Mouse (Mus musculus): Measurements from ENCODE around the gene Wwp2.
A peak's percentile ranks its signal among the peaks of the same experiment; 100 is the strongest.

The Wwp2 gene

DNA sequence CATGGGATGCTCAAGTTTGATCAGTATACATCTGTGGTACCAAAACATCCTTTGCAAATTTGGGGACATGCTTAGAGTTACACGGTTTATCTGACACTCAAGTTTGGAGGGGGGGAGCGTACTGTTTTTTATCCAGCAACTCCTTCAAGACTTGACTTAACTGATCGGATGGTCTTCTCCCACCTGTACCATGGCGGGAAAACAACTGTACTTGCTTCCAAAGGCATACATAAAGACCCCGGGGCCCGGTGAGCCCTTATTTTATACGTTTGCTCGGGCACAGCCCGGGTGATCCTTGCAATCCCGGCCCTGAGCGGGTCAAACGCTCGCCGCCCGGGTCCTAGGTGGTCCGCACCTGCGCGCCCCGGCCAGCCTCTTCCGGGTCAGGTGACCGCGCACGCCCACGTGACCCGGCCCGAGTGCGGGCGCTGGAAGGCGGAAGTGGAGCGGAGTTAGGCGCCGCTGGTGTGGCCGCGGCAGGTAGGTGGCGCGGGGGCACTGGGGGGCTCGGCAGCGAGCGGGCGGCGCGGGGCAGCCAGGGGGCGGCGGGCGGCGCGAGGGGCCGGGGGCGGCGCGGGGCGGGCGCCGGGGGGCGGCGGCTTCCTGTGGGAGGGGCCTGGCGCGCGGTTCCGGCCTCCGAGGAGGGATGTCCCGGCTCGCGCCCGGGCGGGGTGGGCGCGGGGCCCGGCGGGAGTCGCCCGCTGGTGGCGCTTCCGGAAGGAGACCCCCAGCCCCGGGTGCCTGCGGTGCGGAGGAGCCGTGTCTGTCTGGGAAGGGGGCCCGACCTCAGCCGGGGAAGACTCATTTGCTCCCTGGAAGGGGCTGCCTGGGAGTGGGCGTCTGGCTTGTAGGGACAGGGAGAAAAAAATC lies at the start of gene Wwp2:
Gene Wwp2 (plus strand): TSS at position 404 of the 870 bp plus-strand sequence.
- peak; percentile 80 for DNase-seq (ENCODE audit: low spot score)

DNA sequence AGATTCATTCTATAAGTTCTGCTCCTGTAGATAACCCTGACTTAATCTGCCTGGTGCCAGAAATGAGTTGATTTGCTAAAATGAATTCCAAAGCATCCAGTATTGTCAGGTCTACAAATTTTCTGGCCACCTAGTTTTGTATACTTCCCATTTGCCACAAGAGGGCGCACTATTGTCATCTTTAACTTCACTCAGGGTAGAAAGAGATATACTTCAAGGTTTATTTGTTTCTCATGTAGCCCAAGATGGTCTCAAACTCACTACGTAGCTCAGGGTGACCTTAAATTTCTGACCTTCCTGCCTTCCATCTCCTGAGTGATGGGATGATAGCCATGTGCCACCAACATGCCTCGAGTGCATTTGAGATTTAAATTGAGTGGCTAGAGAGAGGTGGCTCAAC lies 49.5 kb upstream of the Wwp2 start:
- no peak for DNase-seq (ENCODE audit: low spot score)

DNA sequence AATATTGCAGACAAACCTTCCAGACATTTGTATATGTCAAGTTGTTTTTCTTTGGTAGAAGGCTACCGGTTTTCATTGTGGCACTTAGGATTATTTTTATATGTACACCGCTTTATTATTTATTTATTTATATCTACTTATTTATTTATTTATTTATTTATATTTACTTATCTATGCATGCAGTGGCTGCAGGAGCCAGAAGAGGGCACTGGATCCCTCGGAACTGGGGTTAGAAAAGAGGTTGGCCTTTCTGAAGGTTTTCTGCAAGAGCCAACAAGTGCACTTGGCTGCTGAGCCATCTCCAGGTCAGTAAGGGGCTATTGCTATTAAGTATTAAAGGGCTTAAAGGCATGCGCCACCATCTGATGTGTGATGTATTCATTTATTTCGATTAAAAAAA lies 48.3 kb upstream of the Wwp2 start:
- peak; percentile 38 for DNase-seq (ENCODE audit: low spot score)

- DNase-seq (ENCODE audit: low spot score): peak; percentile 62
Observed at GRCm38 (mm10) chr8:107389557-107389956, 46.6 kb upstream of the Wwp2 start.

DNA sequence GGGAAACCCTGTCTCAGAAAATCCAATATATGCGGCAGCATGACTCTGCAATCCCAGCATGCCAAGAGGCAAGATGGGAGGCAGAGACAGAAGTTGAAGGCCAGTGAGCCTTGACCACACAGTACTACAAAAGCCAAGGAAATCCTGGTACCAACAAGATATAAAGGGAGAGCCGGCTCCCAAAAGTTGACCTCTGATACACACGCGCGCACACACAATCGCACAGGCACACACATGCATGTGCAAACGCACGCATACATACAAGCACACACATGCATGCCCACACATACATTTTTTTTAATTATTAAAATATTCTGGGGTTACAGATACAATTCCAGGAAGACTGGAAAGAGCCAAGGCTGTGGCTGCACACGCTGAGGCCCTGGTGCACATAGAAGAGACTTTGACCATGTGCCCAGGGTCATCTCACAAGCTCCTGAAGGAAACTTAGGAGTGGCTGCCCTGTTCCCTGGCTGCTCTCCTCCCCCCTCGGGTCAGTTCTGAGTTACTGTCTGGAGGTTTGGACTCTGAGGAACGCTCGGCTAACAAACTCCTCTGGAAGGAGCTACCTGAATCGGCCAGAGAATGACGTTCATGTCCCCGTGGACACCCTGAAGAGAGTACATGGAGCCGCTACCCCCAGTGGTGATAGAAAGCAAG lies 45.6 kb upstream of the Wwp2 start:
- peak; percentile 16 for DNase-seq (ENCODE audit: low spot score)

DNA sequence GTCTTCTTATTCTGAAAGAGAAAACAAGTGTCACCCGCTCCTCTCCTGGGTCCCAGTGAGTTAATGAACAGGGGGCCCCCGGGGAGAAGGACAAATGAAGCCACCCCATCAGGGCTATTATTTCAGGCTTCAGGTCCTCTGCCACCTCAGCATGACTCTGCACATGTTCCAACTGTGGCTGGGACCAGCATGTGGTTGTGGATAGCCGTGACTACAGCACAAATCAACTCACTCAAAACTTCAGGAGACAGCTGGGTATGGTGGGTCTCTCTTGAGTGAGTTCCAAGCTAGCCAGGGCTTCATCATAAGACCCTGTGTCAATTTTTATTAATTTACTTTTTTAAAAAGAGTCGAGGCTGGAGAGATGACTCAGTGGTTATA lies 45.0 kb upstream of the Wwp2 start:
- no peak for DNase-seq (ENCODE audit: low spot score)

- no peak for DNase-seq (ENCODE audit: low spot score)
Observed at GRCm38 (mm10) chr8:107395397-107395796, 40.8 kb upstream of the Wwp2 start.

DNA sequence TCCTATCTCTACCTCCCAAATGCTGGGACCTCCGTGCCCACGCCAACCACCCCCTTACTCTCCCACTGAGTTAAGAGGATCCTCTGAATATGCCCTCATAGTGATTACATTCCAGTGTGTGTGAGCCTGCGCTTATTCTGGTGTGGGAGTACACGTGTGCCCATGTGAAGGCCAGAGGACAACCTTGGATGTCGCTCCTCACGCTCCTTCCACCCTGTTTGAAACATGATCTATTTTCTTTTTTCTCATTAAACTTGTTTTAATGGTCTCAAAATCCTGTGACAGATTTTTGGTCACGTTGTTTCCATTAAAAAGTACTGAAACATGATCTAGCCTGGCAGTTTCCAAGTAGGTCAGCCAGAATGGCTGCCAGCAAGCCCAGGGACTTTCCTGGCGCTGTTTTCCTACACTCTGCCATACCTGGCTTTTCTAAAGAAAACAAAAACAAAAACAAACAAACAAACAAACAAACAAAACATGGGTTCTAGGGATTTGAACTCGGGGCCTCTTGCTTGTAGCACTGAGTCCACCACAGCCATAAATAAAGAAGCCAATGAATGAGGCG lies 40.0 kb upstream of the Wwp2 start:
- DNase-seq (ENCODE audit: low spot score): no peak

DNA sequence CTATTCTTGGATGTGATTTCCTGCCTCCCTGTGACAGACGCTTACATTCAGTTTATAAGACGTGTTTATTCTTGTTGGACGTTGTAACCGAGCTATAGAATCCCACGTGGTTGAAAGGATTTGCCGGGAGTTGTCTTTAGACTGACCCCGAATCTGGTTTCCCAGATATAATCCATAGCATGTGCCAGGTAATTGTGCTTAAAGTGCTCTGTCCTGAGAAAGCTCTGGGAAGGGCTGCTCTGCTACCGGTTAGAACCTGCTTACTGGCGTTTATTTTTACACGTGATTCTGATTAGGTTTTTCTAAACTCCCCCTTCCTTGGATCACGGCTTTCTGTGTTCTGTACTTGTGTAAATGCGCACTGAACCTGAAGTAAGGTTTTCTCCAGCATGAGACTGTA lies 38.5 kb upstream of the Wwp2 start:
- no peak for DNase-seq (ENCODE audit: low spot score)

DNA sequence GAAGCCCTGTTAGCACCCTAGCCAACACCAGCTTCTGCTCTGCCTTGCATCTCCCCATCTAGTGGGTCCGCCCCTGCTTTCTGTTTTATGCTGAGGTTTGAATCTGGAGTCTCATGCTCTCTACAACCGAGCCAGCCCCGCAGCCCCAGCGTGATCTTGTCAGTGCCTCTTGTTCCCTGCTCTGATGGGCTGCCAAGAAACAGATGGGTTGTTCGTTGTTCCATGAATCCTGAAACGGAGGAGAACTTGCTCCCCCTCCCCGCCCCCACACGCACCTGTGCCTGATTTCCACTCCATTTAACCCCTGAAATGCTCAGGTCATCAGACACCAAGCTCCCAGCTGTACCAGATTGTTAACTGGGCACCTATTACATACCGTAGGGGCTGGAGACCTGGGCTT lies 36.7 kb upstream of the Wwp2 start:
- DNase-seq (ENCODE audit: low spot score): no peak

DNA sequence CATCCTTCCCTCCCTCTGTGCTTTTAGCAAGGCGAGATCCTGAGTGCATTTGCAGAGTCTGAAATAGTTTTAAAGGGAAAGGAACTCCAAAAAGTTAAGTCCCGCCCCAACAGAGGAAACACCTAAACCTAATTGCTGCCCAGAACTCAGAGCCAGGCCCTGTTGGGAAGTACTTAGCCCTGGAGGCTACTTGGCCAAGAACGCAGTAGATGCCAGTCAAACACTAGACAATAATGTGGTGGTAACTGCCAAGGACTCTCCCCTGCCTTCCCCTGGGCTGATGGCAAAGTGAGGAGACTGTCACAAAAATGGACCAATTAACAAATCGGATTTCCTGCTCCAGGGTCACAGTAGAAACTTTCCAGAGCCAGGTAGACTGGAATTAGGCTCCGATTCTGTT lies 34.3 kb upstream of the Wwp2 start:
- no peak for DNase-seq (ENCODE audit: low spot score)

DNA sequence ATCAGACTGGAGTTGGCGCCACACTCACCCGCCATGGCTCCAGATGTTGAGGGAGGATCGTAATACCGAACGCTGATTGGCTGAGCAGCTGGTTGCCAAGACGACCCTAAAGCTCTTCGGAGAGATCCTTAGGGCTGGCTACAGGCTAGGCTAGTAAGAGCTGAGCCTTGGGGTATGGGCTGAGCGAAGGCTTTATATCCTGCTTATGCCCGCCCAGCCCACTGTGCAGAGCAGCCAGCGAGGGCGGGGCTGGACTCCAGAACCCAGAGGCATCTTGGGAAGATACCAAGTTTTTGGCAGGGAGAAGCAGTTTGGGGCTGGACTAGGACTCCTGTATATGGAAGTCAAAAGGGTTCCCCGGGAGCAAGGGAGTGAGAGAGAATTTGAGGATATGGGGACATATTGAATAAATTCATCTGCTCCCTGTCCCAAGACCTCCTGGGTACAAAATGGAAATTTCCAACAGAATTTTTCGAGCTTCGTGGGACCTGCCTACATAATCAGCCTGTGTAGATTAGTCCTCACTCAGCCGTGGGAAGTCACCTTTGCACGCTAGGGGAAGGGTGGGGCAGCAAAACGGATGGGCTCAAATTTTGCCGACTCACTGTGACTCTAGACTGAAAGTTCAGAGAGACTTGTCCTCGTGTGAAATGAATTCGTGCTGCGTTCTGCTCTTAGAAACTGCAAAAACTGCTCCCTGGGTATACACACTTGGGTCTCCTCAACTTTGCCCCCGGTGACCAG lies 33.0 kb upstream of the Wwp2 start, which contains the start of gene Nqo1:
Gene Nqo1 (minus strand): TSS at position 169 of the 744 bp plus-strand sequence.
- peak; percentile 75 for DNase-seq (ENCODE audit: low spot score)

- DNase-seq (ENCODE audit: low spot score): no peak
Observed at GRCm38 (mm10) chr8:107404057-107404456, 32.1 kb upstream of the Wwp2 start.

- no peak for DNase-seq (ENCODE audit: low spot score)
Observed at GRCm38 (mm10) chr8:107405935-107406334, 30.2 kb upstream of the Wwp2 start.

DNA sequence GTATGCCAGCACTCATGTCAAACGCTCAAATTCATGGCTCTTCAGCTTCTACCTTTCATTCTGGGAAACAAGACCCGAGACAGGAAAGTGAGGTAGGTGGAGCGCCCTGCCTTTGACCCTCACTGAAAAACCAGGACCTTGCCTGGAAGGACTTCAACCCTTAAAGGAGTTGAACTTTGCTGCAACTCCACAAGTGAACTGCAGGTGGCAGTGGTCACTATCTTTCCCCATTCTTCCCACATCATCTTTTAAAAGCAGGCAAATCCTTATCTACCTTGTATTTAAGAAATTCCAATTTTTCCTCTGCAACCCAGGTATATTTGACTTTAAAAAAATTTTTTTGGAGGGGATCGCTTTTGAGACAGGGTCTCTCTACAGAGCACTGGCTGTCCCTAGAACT lies 24.8 kb upstream of the Wwp2 start:
- DNase-seq (ENCODE audit: low spot score): no peak

DNA sequence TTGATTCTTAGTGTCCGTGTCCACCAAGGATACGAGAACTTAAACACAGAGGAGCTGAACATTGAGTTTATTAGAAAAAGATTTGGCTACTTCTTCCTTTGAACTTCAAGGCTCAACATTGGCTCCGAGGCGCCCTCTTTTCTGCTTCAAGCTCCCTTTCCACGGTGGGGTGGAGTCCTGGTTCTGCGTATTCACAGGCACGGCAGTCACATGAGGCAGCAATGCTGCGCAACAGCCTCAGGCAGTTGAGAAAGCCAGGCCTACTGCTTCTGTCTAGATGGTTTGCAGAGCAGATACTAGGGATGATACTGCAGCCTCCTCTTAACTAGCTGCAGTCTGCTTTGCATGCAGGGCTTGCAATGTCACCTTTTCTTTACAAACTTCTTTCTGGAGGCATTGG lies 23.6 kb upstream of the Wwp2 start:
- DNase-seq (ENCODE audit: low spot score): no peak

DNA sequence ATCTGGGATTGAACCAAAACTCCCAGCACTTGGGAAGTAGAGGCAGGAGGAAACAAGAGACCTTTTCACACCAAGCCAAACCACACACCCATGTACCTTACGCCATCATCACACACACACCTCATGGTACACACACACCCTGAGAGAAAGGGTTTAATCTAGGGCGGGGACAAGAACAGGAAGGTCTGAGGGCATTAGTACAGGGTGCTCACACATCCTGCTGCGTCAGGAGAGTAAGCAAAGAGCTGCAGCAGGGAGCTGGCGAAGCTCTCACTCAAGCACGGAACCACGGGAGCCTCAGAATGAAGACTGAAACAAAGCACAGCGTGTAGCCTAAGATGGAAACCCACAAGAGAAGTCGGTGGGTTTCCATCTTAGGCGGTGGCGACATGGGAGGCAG lies 22.3 kb upstream of the Wwp2 start:
- no peak for DNase-seq (ENCODE audit: low spot score)

DNA sequence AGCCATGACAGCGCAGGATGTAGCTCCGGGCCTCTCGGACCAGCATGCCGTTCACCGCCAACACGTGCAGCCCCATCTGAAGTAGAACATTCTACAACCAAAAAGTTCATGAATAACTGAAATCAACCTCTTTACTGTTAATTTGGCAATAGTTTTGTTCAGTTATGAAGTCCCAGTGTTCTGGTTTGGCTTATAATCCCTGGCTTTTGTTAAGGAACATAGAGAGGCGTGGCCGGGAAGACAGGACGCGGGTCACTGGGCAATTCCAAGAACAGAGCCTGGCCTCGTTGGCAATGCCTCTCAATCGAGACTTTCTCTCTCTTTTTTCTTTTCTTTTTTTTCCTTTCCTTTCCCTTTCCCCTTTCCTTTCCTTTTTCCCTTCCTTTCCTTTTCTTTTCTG lies 19.2 kb upstream of the Wwp2 start:
- no peak for DNase-seq (ENCODE audit: low spot score)

- DNase-seq (ENCODE audit: low spot score): no peak
Observed at GRCm38 (mm10) chr8:107424176-107424575, 12.0 kb upstream of the Wwp2 start.

GRCm38 (mm10) chr8:107424597-107425229 lies 11.5 kb upstream of the Wwp2 start, which contains the start of gene Nob1:
TSS of gene Nob1 (minus strand) at chr8:107425051.
- peak; percentile 96 for DNase-seq (ENCODE audit: low spot score)

DNA sequence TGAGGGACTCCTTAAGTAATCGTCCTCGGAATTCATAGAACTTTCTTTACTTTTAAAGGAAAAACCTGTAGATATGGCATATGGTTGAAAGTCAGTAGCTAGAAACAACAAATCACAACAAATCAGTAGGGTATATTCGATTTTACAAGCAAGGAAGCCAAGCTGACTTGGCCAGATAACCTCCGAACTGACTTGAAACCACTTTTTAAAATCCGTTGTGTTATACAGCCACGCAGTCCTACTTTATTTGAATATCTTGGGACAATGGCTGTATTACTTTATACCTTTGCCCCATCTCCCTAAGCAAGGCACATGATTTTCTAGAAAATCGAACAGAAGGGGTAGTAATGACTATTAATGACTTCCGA lies 11.0 kb upstream of the Wwp2 start:
- no peak for DNase-seq (ENCODE audit: low spot score)

DNA sequence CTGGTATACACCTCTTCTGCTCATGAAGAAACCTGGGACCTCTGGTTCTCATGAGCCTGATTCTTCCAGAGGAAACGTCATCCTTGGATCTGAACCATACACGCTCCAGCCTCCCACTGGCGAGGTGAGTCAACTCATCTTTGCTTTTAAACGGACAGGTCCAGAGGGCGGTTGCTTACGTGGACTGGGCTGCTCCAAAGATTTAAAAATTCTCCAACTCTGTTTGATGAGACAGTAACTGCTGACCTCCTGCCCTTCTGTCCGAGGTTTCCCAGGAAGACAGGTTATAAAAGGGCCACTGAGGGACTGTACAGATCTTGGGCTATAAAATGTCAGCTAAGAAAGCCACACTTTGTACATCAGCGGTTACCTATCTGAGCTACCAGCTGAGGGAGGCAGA lies 5.3 kb upstream of the Wwp2 start:
- no peak for DNase-seq (ENCODE audit: low spot score)

Data from ovary, postnatal 36 days (tissue).